Mouse (Mus musculus) lung, postnatal 0 days (tissue): ENCODE data around the gene Lman1l.

ENCODE experiments used
- CTCF ChIP-seq: IDR thresholded peaks from 2 replicates; pipeline ENCODE4 v1.5.1; 2016; ENCODE audit warnings: antibody characterized with exemption, mild to moderate bottlenecking
- EP300 ChIP-seq: IDR thresholded peaks from 2 replicates; pipeline ENCODE4 v1.6.1; 2016; ENCODE audit warnings: antibody characterized with exemption, mild to moderate bottlenecking, control low read depth

DNA sequence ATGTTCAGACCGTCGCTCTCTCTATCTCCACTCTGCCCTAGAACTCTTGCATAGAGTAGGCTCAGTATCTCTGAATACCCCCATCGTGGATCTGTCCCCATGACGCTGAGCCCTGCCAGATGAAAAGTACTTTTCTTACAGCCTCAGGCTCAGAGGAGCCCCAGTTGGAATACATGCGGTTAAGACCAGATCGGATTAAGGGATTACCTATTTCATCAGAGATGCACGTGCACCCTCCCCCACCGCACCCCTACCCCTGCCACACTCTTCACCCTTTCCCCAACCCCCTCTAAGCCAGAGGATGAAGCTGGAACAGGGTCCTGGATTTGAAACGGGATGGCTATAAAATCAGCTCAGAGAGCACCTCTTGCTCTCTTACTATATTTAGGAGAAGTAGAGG lies 15.1 kb downstream of the Lman1l start:
- TF ChIP-seq CTCF (no peak), EP300 (no peak)
